Mouse (Mus musculus) heart, adult 2 months (tissue): ENCODE measurements around the gene Zkscan2. TPM values are rescaled to one million over a fixed set of nuclear protein-coding genes. Genes with fewer than 3 reads are reported as not detected.

Source experiments
- DNase-seq, 2 experiments: peaks; one replicate each; pipeline ENCODE4 v3.0.0; 2021
- H3K27ac ChIP-seq: fragments of 200-600 bp; 2 replicates; pipeline ENCODE4 v1.8.1; 2022
- H3K27me3 ChIP-seq: fragments of 200-500 bp; 2 replicates; pipeline ENCODE4 v1.6.1; 2012; ENCODE audit warnings: mild to moderate bottlenecking, low read length, inconsistent platforms, mixed read lengths; ENCODE audit not compliant: control insufficient read depth, insufficient read depth
- H3K36me3 ChIP-seq: fragments of 200-500 bp; 2 replicates; pipeline ENCODE4 v1.6.1; 2012; ENCODE audit warnings: low read length, inconsistent platforms; ENCODE audit not compliant: control insufficient read depth, insufficient read depth
- H3K4me1 ChIP-seq: fragments of 200-500 bp; 2 replicates; pipeline ENCODE4 v1.6.1; 2011; ENCODE audit warnings: low read length; ENCODE audit not compliant: control insufficient read depth, insufficient read depth
- H3K4me3 ChIP-seq: fragments of 200-600 bp; 2 replicates; pipeline ENCODE4 v1.8.1; 2022
- H3K79me2 ChIP-seq: fragments of 200-500 bp; replicated peaks from 2 replicates; pipeline ENCODE4 v1.6.1; 2012; ENCODE audit warnings: mild to moderate bottlenecking, inconsistent platforms, low read length, moderate library complexity, mixed read lengths; ENCODE audit not compliant: control insufficient read depth, insufficient read depth
- H3K9ac ChIP-seq: fragments of 200-500 bp; 2 replicates; pipeline ENCODE4 v1.6.1; 2012; ENCODE audit warnings: low read depth, mild to moderate bottlenecking, control low read depth, inconsistent platforms, low read length, mixed read lengths
- CTCF ChIP-seq: fragments of 200-600 bp; IDR thresholded peaks from 2 replicates; pipeline ENCODE4 v1.8.1; 2022; ENCODE audit warnings: antibody characterized with exemption, mild to moderate bottlenecking, moderate library complexity
- EP300 ChIP-seq: fragments of 200-500 bp; IDR thresholded peaks from 2 replicates; pipeline ENCODE4 v1.6.1; 2011; ENCODE audit warnings: low read depth, low read length, control low read depth; ENCODE audit not compliant: insufficient read depth
- POLR2A ChIP-seq: fragments of 200-500 bp; IDR thresholded peaks from 2 replicates; pipeline ENCODE4 v1.6.1; 2011; ENCODE audit warnings: mild to moderate bottlenecking, low read depth, low read length, control low read depth; ENCODE audit not compliant: insufficient read depth
- WGBS: fragments of 180-500 bp; shearing (Covaris S2); methylation state at CpG from one replicate; pipeline ENCODE4 v1.1.7; 2018; 5-methylcytosine and 5-hydroxymethylcytosine counted together
- intact Hi-C: fragments of 180-260 bp; cut with DNase I; formaldehyde crosslinking; loops from one replicate; pipeline ENCODE4 v1.15.1; 2025
- long read RNA-seq: library from polyadenylated mRNA; stranded (forward); transcript quantifications from one replicate; pipeline ENCODE4 v2.0.0, GENCODE M21; 2021
- polyA plus RNA-seq: library from polyadenylated mRNA; depleted of rRNA; stranded (reverse); fragments of >200 nt; gene quantifications from 2 replicates; pipeline ENCODE4 v1.2.3, GENCODE M21; 2012; rRNA removed
- total RNA-seq, 2 experiments: library from RNA; stranded (reverse); gene quantifications; 2 replicates each; pipeline ENCODE4 v1.2.3; 2021

Gene Zkscan2
- total RNA-seq (under 1 TPM; 0.21 to 0.25 TPM), polyA plus RNA-seq (0.12 and 0.21 TPM in 2 replicates)
- long read RNA-seq = 0 reads

GRCm38 (mm10) chr7:123500239-123501219 is at the start of gene Zkscan2:
Zkscan2 (minus strand) TSS chr7:123500449.
- TF ChIP-seq POLR2A = no peak
- Histone ChIP-seq H3K4me3 (peak within 1 kb of the TSS; percentile 54), H3K36me3 (no peaks in the 10 kb centered on the region), H3K27me3 (no peaks in the 10 kb centered on the region), H3K4me1 (no peaks in the 10 kb centered on the region), H3K27ac (no peak within 1 kb of the TSS), H3K79me2 (no peaks in the 10 kb centered on the region), H3K9ac (peak within 1 kb of the TSS; percentile 54)
- peak; percentile 63 to 71 for DNase-seq
- WGBS = 3% methylated on average over 67 of the region's 71 CpGs
- intact Hi-C loops = no loop called here

GRCm38 (mm10) chr7:123529190-123529589 is 28.9 kb upstream of the Zkscan2 start:
- Histone ChIP-seq H3K27ac (no peak overlapping the region), H3K79me2 (no peaks in the 10 kb centered on the region), H3K9ac (no peak overlapping the region), H3K4me1 (no peaks in the 10 kb centered on the region), H3K4me3 (no peak overlapping the region), H3K27me3 (no peaks in the 10 kb centered on the region), H3K36me3 (no peaks in the 10 kb centered on the region)
- TF ChIP-seq POLR2A = no peak
- no peak for TF ChIP-seq CTCF
- no peak for TF ChIP-seq EP300
- 25% methylated on average over 3 of the region's 3 CpGs for WGBS
- DNase-seq = no peak
- intact Hi-C loops = no loop called here

- no peak overlapping the region for H3K9ac ChIP-seq
- no peak for DNase-seq
- H3K4me1 ChIP-seq = no peaks in the 10 kb centered on the region
- WGBS = 23% methylated on average over 10 of the region's 10 CpGs
- no peaks in the 10 kb centered on the region for H3K36me3 ChIP-seq
- intact Hi-C loops = no loop called here
- no peak overlapping the region for H3K4me3 ChIP-seq
- H3K27ac ChIP-seq = no peak overlapping the region
- H3K79me2 ChIP-seq = no peaks in the 10 kb centered on the region
- no peak for TF ChIP-seq POLR2A
- no peak for TF ChIP-seq EP300
- TF ChIP-seq CTCF = no peak
- no peaks in the 10 kb centered on the region for H3K27me3 ChIP-seq
These were observed 25.5 kb upstream of the Zkscan2 start for GRCm38 (mm10) chr7:123525761-123526160.

GRCm38 (mm10) chr7:123524218-123524861 is 24.1 kb upstream of the Zkscan2 start:
- WGBS = 11% methylated on average over 8 of the region's 8 CpGs
- no peaks in the 10 kb centered on the region for H3K4me1 ChIP-seq
- no peak overlapping the region for H3K4me3 ChIP-seq
- TF ChIP-seq EP300 = no peak
- TF ChIP-seq CTCF = peak; percentile 73
- H3K79me2 ChIP-seq = no peaks in the 10 kb centered on the region
- no peaks in the 10 kb centered on the region for H3K27me3 ChIP-seq
- no peak overlapping the region for H3K9ac ChIP-seq
- intact Hi-C loops = no loop called here
- H3K27ac ChIP-seq = no peak overlapping the region
- peak; percentile 17 to 51 for DNase-seq
- no peaks in the 10 kb centered on the region for H3K36me3 ChIP-seq

GRCm38 (mm10) chr7:123507946-123508345 is 7.7 kb upstream of the Zkscan2 start:
- Histone ChIP-seq H3K4me1 (no peaks in the 10 kb centered on the region), H3K27ac (no peak overlapping the region), H3K27me3 (no peaks in the 10 kb centered on the region), H3K36me3 (no peaks in the 10 kb centered on the region), H3K9ac (no peak overlapping the region), H3K79me2 (no peaks in the 10 kb centered on the region), H3K4me3 (no peak overlapping the region)
- intact Hi-C loops = no loop called here
- DNase-seq = no peak
- 75% methylated on average over 7 of the region's 7 CpGs for WGBS
- no peak for TF ChIP-seq CTCF

- Histone ChIP-seq H3K79me2 (no peaks in the 10 kb centered on the region), H3K27ac (no peak overlapping the region), H3K9ac (no peak overlapping the region), H3K36me3 (no peaks in the 10 kb centered on the region), H3K4me1 (no peaks in the 10 kb centered on the region), H3K4me3 (no peak overlapping the region), H3K27me3 (no peaks in the 10 kb centered on the region)
- intact Hi-C loops = no loop called here
- no peak for TF ChIP-seq CTCF
- TF ChIP-seq POLR2A = no peak
- no peak for TF ChIP-seq EP300
- WGBS = 16% methylated on average over 1 of the region's 1 CpGs
- DNase-seq = peak in 1 of 2 experiments; percentile 25
These were observed 3.1 kb upstream of the Zkscan2 start for GRCm38 (mm10) chr7:123503358-123503757.
